8 mouse cellular contexts compared by ENCODE assay signal in the genomic region with DNA sequence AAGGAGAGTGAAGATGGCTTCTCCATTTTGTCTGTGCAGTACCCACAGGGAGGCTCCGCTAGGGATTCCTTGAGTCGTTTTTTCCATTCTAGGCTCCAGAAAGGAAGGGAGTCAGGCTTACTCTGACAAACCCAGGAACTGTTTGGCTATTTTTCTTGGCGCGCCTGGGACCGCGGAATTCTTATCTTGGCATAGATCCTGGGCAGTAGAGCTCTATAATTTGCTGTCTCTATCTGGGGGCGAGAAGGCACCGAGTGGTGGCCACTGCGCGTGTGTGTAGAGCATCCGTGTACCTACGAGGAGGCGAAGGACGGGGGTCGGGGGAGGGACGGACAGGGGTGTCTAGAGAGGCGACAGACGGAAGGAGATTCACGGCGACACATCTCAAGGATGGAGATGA. TPM values are rescaled to one million over a fixed set of nuclear protein-coding genes. Genes with fewer than 3 reads are reported as not detected.
A peak's percentile ranks its signal among the peaks of the same experiment; 100 is the strongest.
DNase-seq lines count a peak whose midpoint lies in the region; ATAC-seq and TF ChIP-seq lines count a peak whose summit lies in the region.

No protein-coding gene starts in this region.

- no peak for DNase-seq in liver, adult 2 months (ENCODE audit: extremely low read depth, low read depth, low spot score)
- DNase-seq in liver = no peak
- DNase-seq in embryonic facial prominence, embryonic 10.5 days (ENCODE audit: low spot score) = no peak
- DNase-seq in heart, adult 9 months (ENCODE audit: low spot score in 2 of 2) = peak; percentile 77 to 79
- peak; percentile 65 for DNase-seq in lung, postnatal 25 days (ENCODE audit: low spot score)

- no peak overlapping the region for H3K27ac ChIP-seq in liver, adult 2 months (replicated peaks; ENCODE audit: insufficient read depth, low read depth, low read length)
- H3K27ac ChIP-seq in embryonic facial prominence, embryonic 10.5 days (replicated peaks) = no peak overlapping the region
- H3K27ac ChIP-seq in kidney, embryonic 15.5 days = peak overlapping the region; percentile 42
- H3K27ac ChIP-seq in testis, adult 2 months (ENCODE audit: control insufficient read depth, insufficient read depth, low read depth, low read length) = peak overlapping the region; percentile 67

- WGBS in liver, adult 2 months = 4% methylated on average over 20 of the region's 20 CpGs
- WGBS in embryonic facial prominence, embryonic 10.5 days = 1% methylated on average over 20 of the region's 20 CpGs
- 2% methylated on average over 20 of the region's 20 CpGs for WGBS in kidney, embryonic 15.5 days

- no peaks in the 10 kb centered on the region for H3K79me2 ChIP-seq in liver, adult 2 months (ENCODE audit: control insufficient read depth, insufficient read depth, low read length)

- H3K4me2 ChIP-seq in kidney, embryonic 15.5 days = peak overlapping the region; percentile 85

- no peaks in the 10 kb centered on the region for H3K27me3 ChIP-seq in liver, adult 2 months (ENCODE audit: control insufficient read depth, insufficient read depth, low read length)
- peaks cover 4% of the 10 kb centered on the region; the same call in 1 of the 2 replicates for H3K27me3 ChIP-seq in embryonic facial prominence, embryonic 10.5 days (replicated peaks; ENCODE audit: low read depth, poor library complexity, severe bottlenecking)
- H3K27me3 ChIP-seq in kidney, embryonic 15.5 days = no peaks in the 10 kb centered on the region
- H3K27me3 ChIP-seq in testis, adult 2 months (ENCODE audit: control insufficient read depth, insufficient read depth, low read length) = no peaks in the 10 kb centered on the region

- no peaks in the 10 kb centered on the region for H3K9me3 ChIP-seq in embryonic facial prominence, embryonic 10.5 days
- H3K9me3 ChIP-seq in kidney, embryonic 15.5 days (replicated peaks) = no peaks in the 10 kb centered on the region

- no peak overlapping the region; the same call in 1 of the 2 replicates for H3K9ac ChIP-seq in liver, adult 2 months (ENCODE audit: low read depth, low read length)
- H3K9ac ChIP-seq in kidney, embryonic 15.5 days = peak overlapping the region; percentile 33

- H3K4me1 ChIP-seq in liver, adult 2 months (ENCODE audit: control insufficient read depth, insufficient read depth, low read length) = peaks cover 6% of the 10 kb centered on the region; the same call in 1 of the 2 replicates
- H3K4me1 ChIP-seq in embryonic facial prominence, embryonic 10.5 days = peaks cover 41% of the 10 kb centered on the region
- H3K4me1 ChIP-seq in kidney, embryonic 15.5 days = peaks cover 36% of the 10 kb centered on the region
- H3K4me1 ChIP-seq in testis, adult 2 months (ENCODE audit: control insufficient read depth, insufficient read depth, low read length) = peaks cover 27% of the 10 kb centered on the region

- H3K4me3 ChIP-seq in liver, adult 2 months (ENCODE audit: insufficient read depth, low read depth, low read length) = peak overlapping the region; percentile 42
- peak overlapping the region; percentile 60 for H3K4me3 ChIP-seq in embryonic facial prominence, embryonic 10.5 days
- peak overlapping the region; percentile 49 for H3K4me3 ChIP-seq in kidney, embryonic 15.5 days (replicated peaks)
- peak overlapping the region; percentile 90 for H3K4me3 ChIP-seq in testis, adult 2 months (ENCODE audit: control insufficient read depth, low read depth, low read length)

- peak; percentile 47; the same call in 1 of the 2 replicates for ATAC-seq in kidney, embryonic 15.5 days (replicated peaks; ENCODE audit: low FRiP score)
- ATAC-seq in megakaryocyte progenitor cell, adult 5-6 weeks (replicated peaks; ENCODE audit: poor library complexity) = no peak

- H3K36me3 ChIP-seq in liver, adult 2 months (ENCODE audit: control insufficient read depth, insufficient read depth, low read length) = no peaks in the 10 kb centered on the region
- no peaks in the 10 kb centered on the region for H3K36me3 ChIP-seq in embryonic facial prominence, embryonic 10.5 days (replicated peaks)
- H3K36me3 ChIP-seq in kidney, embryonic 15.5 days = peaks cover 7% of the 10 kb centered on the region
- H3K36me3 ChIP-seq in testis, adult 2 months (ENCODE audit: control insufficient read depth, insufficient read depth, low read length) = no peaks in the 10 kb centered on the region

- no peak for TF ChIP-seq POLR2A in liver, adult 2 months (IDR thresholded peaks at IDR 0.05; ENCODE audit: extremely low read depth, insufficient read depth, low read length)
- TF ChIP-seq POLR2A in testis, adult 2 months (IDR thresholded peaks at IDR 0.05; ENCODE audit: control insufficient read depth, low read depth, low read length) = no peak

- no peak for TF ChIP-seq CTCF in liver, adult 2 months (IDR thresholded peaks at IDR 0.05; ENCODE audit: low read depth, low read length)
- no peak for TF ChIP-seq CTCF in testis, adult 2 months (IDR thresholded peaks at IDR 0.05; ENCODE audit: control insufficient read depth, insufficient read depth, insufficient replicate concordance, low read depth, low read length)

RNA-seq across cellular contexts. Expression of a gene that starts 11.8 kb away (rescaled TPM):
- total RNA-seq in liver, adult 2 months (2014; rRNA removed) = 17.2 and 20.7 TPM in 2 replicates
- polyA plus RNA-seq in liver, adult 2 months (2012; rRNA removed) = 43.5 and 48.2 TPM in 2 replicates
- 36.2 and 37.4 TPM in 2 replicates for polyA plus RNA-seq in embryonic facial prominence, embryonic 10.5 days (2016; fragmentation: Nextera tagmentation; extraction: Ambion mirVana)
- polyA plus RNA-seq in kidney, embryonic 15.5 days (2015; fragmentation: Nextera tagmentation; extraction: Ambion mirVana) = 117 and 121 TPM in 2 replicates
- polyA plus RNA-seq in testis, adult 2 months (2012; rRNA removed) = 5.3 and 6.7 TPM in 2 replicates
- total RNA-seq in megakaryocyte progenitor cell, adult 5-6 weeks (2015) = 6.2 and 6.5 TPM in 2 replicates
- 3.3 and 4.0 TPM in 2 replicates for total RNA-seq in megakaryocyte progenitor cell, adult 5-6 weeks (2017)

RNA-seq across cellular contexts. Expression of a gene that starts 31.7 kb away (rescaled TPM):
- 41.3 and 45.0 TPM in 2 replicates for total RNA-seq in liver, adult 2 months (2014; rRNA removed)
- 106 and 107 TPM in 2 replicates for polyA plus RNA-seq in liver, adult 2 months (2012; rRNA removed)
- 65.4 and 69.9 TPM in 2 replicates for polyA plus RNA-seq in embryonic facial prominence, embryonic 10.5 days (2016; fragmentation: Nextera tagmentation; extraction: Ambion mirVana)
- 78.5 and 82.1 TPM in 2 replicates for polyA plus RNA-seq in kidney, embryonic 15.5 days (2015; fragmentation: Nextera tagmentation; extraction: Ambion mirVana)
- polyA plus RNA-seq in testis, adult 2 months (2012; rRNA removed) = 46.7 and 59.1 TPM in 2 replicates
- 39.0 and 39.8 TPM in 2 replicates for total RNA-seq in megakaryocyte progenitor cell, adult 5-6 weeks (2015)
- 41.0 and 42.5 TPM in 2 replicates for total RNA-seq in megakaryocyte progenitor cell, adult 5-6 weeks (2017)

RNA-seq across cellular contexts. Expression of a gene that starts 54.9 kb away (rescaled TPM):
- total RNA-seq in liver, adult 2 months (2014; rRNA removed) = 44.1 and 52.2 TPM in 2 replicates
- 36.6 and 50.5 TPM in 2 replicates for polyA plus RNA-seq in liver, adult 2 months (2012; rRNA removed)
- 90.1 and 99.9 TPM in 2 replicates for polyA plus RNA-seq in embryonic facial prominence, embryonic 10.5 days (2016; fragmentation: Nextera tagmentation; extraction: Ambion mirVana)
- polyA plus RNA-seq in kidney, embryonic 15.5 days (2015; fragmentation: Nextera tagmentation; extraction: Ambion mirVana) = 78.9 and 79.5 TPM in 2 replicates
- polyA plus RNA-seq in testis, adult 2 months (2012; rRNA removed) = 75.0 and 77.8 TPM in 2 replicates
- total RNA-seq in megakaryocyte progenitor cell, adult 5-6 weeks (2015) = 30.3 and 31.4 TPM in 2 replicates
- total RNA-seq in megakaryocyte progenitor cell, adult 5-6 weeks (2017) = 70.1 and 74.3 TPM in 2 replicates

Comparison
In these comparisons a context has a peak if more than half of its experiments do, and no peak if none do; other contexts are left out.
1. DNase-seq: peak in heart, adult 9 months (2 of 2) and lung, postnatal 25 days (single experiment); none in liver, adult 2 months (single experiment), liver (single experiment) and embryonic facial prominence, embryonic 10.5 days (single experiment).
2. H3K27ac ChIP-seq: peak in kidney, embryonic 15.5 days (single experiment) and testis, adult 2 months (single experiment); none in liver, adult 2 months (single experiment) and embryonic facial prominence, embryonic 10.5 days (single experiment).
3. Peak in every context shown above with its lines, with median percentiles within 50 percentile points of each other: H3K4me3 ChIP-seq.